Mouse (Mus musculus): ENCODE data around the gene Mbd3.

GRCm38 (mm10) chr10:80387522-80387959 is 11.8 kb downstream of the Mbd3 start, which contains the start of gene Mex3d:
- TF ChIP-seq JUND (conservative IDR thresholded peaks at IDR 0.05; ENCODE audit: low read depth, low read length) (no peak), POLR2A (IDR thresholded peaks at IDR 0.05; ENCODE audit: low read depth, low read length) (peak; percentile 73), MYC (IDR thresholded peaks at IDR 0.05; ENCODE audit: low read depth, low read length) (no peak)
